Mouse (Mus musculus): ENCODE measurements around the gene Rbms3.

- no peak for TF ChIP-seq ZC3H11A (IDR thresholded peaks at IDR 0.05; ENCODE audit: borderline replicate concordance, low read depth, low read length)
- no peak for TF ChIP-seq ZNF384 (IDR thresholded peaks at IDR 0.05; ENCODE audit: low read depth, low read length)
Measured at GRCm38 (mm10) chr9:116922561-116922960, 707.2 kb downstream of the Rbms3 start.

Measured in ES-E14 (cell line).